Mouse (Mus musculus): ENCODE measurements around the gene Hs6st3.

Hs6st3 gene

DNA sequence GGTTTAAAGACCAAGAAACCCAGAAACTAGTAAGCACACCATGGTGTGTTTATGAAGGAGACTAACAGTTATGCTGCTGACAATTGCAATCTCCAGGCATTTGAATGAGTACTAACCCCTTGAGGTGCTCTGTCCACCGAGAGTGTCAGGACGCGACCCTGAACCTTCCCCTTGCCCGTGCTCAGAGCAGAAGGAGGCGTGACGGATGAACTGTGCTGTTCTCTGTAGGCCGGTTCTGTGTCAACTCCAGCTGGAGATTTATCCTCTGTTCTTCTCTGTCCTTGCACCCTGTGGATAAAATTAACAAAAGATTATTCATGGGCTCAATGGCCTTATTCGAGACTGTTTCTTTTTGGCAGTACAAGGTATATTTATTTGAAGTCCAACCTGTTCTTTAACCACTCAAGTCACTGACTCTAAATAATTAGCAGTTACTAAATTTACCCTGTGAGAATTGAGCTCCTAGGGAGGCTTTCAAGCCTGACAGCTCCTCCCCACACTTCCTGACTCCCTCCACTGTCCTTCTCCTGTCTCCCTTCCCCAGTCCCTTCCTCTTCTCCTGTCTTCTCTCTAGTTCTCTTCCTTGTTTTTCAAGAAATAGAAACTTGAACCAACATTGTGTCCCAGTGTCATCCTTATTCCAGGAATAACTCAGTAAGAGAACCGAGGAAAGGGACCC lies 659.2 kb downstream of the Hs6st3 start:
- DNase-seq (ENCODE audit: low read depth) = no peak

DNA sequence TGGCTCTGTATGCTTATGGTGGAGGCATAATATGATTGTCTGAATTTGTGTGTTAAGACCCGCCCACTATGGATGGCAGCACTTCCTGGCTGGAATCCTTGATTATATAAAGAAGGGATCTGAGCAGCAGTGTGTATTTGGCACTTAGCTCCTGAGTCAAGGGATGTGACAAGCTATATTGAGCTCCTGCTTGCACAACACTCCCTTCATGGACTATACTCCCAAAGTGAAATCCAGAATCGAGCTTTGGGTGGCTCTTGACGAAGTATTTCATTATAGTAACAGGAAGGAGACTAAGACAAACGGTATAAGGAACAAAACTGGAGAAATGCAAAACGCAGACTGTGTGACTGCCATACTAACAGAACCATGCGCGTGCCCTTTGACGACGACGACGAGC lies 660.4 kb downstream of the Hs6st3 start:
- DNase-seq (ENCODE audit: low read depth) = no peak

DNA sequence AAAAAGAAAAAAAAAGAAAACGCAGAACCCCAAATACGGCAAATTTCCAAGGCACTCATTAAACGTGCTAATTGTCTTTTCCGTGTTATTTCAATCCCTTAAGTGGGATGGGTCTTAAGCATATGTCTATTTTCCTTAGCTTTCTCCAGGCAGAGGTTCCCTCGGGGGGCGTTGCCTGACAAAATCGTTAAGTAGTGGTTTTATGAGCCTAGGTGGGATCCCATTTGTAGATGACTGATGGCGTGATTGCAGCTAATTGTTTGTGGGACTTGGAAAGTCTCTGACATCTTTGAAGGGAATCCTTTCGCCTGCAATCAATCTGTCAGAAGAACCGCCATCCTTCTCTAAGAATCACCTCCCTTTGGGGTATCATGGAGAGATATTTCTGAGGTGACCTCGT lies 662.7 kb downstream of the Hs6st3 start:
- no peak for DNase-seq (ENCODE audit: low read depth)

DNA sequence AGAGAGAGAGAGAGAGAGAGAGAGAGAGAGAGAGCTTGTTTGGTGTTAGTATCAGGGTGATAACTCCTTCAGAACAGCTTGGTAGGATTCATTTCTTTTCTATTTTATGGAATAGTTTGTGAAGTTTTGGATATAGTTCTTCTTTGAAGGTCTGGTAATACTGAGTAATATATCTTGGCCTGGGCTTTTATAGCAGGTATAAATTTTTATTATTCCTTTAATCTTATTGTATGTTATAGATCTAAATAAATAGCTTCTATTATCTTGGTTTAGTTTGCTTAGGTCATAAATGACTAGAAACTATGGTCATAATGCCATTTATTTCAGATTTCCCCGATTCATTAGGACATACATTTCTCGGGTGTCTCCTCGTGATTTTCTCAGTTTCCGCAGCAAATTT lies 675.8 kb downstream of the Hs6st3 start:
- no peak for DNase-seq (ENCODE audit: low read depth)

DNA sequence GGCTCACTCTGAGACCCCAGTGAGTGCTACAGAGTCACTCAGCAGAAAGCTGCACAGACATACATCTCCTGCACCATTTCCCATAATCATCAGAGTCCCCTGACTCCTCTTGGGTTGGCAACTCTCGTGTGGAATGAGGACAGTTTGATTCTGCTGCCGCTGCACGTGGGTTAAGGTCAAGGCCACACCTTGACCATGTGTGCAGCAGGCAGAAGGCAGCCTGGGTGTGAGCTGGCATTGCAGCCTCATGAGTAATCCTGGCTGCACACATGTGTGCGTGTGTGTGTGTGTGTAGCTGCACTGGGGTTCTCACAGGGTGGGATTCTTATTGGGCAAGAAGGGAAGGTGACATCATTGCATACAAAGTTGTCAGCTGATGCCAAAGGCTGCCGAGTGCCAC lies 677.5 kb downstream of the Hs6st3 start:
- DNase-seq (ENCODE audit: low read depth) = no peak

DNA sequence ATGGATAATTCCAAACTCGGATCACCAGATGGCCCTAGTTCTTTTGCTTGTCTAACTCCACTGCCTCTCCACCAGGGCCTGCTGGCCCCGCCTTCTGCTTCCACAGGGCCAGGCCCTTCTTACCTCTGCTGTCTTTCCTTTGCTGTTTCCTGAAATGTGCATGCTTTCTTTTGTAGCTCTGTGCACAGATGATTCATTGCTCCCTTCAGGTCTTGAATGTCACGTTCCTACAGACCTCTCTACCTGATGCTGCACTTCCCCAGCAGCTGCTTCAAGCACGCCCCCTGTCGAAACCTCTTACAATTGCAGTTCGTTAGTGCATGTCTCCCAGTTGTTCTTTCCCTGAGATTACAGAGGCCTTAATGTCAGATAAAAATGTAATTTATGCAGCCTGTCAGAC lies 682.4 kb downstream of the Hs6st3 start:
- DNase-seq (ENCODE audit: low read depth) = no peak

DNA sequence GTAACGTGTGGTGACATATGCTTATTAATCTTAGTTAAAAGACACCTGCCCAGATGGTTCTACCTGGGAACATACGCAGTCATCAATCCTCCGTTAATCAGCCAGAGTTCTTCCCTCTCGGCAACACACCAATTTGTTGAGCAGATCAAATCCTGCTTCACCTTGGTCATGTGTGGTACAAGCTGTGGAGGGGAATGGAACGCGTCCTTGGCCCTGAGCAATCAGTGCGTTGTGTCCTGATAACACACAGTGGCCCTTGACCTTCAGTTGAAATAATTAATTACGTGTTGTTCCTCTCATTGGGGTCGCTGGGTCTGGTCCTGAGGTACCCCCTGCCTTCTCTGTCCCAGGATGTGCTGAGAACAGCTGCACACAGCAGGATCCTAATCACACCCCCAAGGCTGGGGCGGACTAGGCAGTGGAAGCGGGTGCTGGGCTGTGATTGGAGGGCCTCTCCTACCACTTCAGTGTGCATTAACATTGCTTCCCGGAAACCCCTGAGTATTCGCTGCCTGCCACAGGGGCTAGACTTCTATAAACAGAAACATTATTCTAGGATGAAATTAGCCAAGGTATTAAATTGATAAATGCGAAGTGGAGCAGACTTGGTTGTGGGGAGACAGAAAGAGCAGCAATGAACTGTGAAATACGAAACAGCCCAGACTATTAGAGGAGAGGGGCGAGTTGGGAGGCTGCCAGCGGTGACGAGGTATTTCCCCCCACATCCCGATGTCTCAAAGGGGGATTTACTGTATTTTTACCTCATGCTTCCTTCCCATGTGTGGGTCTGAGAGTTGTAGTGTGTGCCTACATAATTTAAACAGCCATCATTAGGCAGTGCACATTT lies 693.2 kb downstream of the Hs6st3 start:
- no peak for DNase-seq (ENCODE audit: low read depth)

DNA sequence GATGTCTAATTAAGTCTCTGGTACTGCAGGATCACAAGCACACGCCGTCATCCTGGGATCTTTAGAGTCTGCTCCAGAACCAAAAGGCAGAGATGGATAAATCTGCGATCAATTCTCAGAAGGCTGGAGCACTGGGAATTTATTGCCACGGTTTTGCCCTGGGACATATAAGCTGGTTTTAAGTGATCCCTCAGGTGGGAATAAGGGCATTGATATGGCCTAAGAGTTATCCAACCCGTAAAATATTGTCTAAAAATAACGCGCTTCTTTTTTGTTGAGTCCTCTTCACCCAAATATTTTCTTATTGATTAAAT lies 693.8 kb downstream of the Hs6st3 start:
- DNase-seq (ENCODE audit: low read depth) = no peak

DNA sequence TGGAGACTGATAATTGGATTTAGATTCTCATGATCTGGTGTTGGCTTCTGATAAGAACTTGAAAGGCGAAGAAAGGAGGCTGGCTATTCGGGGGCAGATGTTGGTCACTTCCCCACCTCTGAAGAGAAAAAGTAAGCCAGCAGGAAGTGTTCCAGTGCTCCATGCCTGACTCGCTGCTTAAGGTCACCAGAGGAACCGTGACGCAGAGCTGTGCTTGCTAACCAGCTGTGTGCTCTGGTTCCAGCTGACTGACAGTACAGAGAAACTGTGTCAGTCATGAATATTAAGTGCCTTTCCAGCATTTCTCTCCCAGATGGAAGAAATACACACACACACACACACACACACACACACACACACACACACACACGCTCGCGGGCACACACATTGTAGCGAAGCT lies 694.8 kb downstream of the Hs6st3 start:
- DNase-seq (ENCODE audit: low read depth) = no peak

DNA sequence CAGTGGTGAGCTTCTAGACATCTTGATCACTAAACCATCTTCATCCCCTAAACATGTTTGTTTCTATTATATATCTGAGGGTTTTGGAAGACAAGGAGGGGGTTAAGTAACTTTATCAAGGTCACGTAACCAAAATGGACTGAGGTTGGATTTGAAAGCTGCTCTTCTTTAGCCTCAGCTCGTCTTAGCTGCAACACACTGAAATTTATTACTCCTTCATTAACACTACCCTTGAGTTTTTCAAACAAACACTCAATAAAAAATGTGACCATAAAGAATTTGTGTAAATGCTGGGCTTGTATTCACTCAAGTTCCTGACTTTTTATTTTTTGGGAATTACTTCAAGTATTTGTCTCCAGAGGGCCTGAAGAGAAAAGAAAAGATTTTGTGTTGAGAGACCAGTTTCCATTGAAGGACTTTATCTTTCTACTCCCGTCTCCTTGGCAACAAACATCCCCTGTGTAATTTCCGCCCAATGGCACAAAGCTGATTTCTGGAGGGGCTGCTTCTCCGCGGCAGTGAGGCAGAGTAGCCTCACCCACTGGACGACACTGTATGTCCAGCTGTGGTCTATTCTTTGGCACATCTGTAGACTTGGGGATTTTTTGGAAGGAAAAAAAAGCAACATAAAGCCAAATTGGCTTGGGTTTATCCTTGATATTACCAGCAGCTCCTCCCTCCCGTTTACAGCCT lies 696.0 kb downstream of the Hs6st3 start:
- DNase-seq (ENCODE audit: low read depth) = no peak

DNA sequence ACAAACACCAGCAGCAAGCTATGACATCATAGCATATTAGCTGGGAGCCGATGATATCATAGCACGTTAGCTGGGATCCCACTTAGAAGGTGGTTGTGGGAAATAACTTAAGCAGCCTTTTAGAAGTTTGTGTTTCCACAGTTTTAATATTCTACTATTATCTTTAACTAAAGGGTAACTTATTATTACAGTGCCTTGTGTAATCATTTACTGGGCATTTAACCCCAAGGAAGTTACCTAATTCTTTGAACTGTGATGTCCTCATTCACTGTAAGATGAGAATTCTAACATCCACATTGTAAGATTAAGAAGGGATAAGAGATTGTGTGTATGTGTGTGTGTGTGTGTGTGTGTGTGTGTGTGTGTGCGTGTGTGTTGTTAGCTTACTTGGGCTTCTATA lies 697.9 kb downstream of the Hs6st3 start:
- DNase-seq (ENCODE audit: low read depth) = no peak

DNA sequence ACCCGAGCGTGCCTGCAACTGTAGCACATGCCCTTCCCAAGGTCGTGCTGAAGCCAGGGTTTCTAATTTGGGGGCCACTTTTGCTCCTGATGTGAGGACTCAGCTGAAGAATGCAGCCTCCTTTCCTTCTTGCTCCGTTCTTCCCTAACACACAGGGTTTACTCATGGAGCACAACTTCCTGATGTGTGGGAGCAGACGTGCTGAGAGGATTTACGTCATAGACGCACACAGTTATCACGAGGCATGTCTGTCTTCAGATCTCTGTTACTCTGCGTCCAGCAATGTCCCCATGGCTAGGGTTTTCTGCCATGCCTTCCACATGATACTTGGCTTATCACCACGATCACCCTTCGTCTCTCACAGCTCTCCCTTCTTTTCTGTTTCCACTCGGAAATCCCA lies 709.4 kb downstream of the Hs6st3 start:
- no peak for DNase-seq (ENCODE audit: low read depth)

DNA sequence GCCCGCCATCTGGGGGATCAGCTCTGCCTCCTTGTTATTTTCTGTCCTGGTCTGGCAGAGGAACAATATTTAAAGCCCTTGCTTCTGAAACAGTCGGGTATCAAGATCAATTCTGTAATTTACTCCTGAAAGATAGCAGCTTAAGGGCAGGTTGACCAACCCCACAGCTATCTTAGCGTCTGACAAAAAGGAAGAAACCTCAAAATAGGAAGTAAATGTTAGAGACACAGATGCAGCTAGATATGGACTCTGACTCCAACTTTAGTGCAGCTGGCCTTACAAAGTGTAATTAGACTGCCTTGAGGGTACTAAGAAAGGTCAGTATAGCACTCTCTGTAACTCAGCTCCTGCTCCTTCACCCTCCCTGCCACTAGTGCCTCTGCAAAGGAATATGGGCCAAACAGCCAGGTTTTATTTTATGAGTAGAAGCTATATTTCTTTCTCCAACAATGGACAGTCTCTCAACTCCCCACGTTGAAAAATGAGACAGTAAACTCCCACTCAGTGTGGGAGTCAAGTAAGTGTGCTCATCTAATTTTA lies 710.7 kb downstream of the Hs6st3 start:
- DNase-seq (ENCODE audit: low read depth) = no peak

DNA sequence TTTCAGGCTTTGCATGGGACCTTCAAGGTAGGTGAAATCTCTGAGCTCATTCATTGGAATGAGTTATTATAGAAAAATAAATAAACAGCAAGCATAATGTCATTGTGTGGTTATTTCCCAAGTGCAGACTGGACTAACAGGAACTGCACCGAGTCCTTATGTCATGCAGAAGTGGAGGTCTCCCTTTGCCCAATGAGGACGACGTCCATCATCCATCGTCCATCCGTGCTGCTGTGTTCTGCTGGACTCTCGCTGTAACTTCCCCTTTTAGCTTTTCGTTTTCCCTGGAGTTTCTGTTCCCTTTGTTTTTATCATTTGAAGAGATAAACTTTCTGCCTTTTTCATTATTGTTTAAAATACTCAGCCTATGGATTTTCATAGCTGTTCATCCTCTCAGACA lies 711.2 kb downstream of the Hs6st3 start:
- no peak for DNase-seq (ENCODE audit: low read depth)

DNA sequence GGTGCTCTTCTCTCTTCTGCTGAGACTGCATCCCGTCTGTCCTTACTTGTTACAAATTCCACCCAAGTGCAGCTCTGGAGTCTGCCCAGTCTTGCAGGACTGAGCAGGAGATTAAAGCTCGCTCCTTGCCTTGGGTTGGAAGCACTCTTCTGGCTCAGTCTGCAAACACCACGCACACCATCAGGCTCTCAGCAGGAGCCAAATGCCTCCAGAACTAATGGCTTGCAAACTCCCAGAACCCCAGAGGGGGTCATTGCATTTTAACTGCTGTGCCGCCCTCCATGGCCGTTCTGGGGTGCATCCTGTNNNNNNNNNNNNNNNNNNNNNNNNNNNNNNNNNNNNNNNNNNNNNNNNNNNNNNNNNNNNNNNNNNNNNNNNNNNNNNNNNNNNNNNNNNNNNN lies 714.0 kb downstream of the Hs6st3 start:
- no peak for DNase-seq (ENCODE audit: low read depth)

DNA sequence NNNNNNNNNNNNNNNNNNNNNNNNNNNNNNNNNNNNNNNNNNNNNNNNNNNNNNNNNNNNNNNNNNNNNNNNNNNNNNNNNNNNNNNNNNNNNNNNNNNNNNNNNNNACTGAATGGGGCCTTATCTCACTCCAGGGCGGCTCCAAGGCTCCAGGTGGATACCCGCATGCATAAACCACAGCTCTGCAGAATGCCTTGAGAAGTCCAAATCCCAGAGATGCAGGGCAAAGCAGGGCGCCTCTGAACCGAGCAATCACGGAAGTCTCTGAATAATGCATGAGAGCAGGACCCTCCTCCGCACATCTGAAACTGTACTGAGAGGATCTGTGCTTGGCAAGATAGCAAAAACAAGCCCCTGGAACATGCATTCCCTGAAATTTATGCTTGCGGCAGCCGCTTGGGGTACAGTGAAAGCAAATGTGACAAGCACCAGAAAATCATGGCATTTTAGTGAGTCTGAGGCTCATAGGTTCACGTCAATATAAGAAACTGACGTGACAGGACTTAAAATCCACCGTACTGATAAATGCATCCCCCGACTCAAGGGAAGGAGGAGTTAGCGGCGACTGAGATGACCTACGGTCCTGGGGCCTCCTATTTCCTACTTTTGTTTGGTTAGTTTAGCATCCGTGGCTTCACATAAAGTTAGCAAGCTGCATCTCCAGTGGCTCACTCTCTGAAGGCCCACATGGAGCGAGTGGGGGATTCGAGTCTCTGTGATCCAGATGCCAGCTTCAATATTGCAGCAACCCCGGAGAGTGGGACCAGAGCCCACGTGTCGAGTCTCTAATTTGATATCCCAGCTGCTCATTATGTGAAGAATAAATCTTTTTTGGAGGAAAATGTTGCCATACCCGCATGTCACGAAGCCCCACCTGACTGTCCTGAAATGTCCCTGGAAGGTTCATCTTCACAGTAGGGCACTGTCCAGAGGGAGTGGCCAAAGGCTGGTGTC lies 719.5 kb downstream of the Hs6st3 start:
- DNase-seq (ENCODE audit: low read depth) = no peak

DNA sequence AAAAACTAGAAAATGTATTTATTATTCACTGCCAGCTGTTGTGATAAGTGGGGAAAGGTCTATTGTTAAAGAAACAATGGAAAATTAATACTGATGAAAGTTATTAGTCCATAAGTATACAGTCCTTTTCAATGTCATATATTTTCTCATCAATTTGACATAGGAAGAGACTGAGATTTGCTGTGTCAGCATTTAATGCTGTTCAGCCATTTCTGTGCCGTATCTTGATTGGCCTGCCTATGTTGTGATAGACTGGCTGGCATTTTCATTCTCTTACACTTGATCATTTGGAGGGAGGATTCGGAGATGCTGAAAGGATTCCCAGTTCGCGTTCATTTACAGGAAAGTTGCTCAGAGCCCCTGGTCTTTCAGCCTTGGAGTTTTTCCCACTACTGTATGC lies 735.5 kb downstream of the Hs6st3 start:
- no peak for DNase-seq (ENCODE audit: low read depth)

DNA sequence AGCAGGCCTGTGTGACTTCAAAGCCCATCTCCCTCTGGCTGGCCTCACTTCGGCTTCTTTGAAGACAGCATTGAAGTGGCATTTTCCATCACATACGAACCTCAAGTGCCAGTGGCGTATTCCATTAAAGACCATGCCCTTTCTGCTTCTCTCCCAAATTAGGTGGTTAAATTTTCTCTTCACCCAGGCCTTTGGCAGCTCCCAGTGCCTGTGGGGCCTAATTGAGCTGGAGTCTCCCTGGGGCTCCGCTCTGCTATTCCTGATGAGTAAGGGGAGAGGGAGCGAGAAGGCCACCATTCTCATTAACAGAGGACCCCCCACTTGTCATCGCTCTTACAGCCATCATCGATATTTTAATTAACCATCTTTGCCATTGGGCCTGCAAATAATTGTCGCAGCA lies 754.8 kb downstream of the Hs6st3 start:
- no peak for DNase-seq (ENCODE audit: low read depth)

DNA sequence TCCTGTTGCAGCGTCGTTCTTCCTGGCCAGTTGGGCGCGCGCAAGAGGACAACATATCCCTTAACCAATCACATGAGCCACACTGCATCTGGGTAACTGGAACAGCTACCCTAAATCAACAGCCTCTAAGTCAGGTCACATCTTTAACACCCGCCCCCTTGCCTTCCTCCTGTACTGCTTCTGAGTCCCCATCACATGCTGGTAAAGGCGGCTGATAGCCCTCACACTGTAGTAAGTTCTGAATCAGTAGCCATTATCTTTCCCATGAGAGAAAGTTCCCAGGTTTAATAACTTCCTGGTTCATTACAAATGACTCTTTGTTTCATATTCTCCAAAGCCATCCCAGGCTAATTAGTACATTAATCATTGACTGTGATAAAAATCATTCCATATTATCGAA lies 757.0 kb downstream of the Hs6st3 start:
- DNase-seq (ENCODE audit: low read depth) = no peak

DNA sequence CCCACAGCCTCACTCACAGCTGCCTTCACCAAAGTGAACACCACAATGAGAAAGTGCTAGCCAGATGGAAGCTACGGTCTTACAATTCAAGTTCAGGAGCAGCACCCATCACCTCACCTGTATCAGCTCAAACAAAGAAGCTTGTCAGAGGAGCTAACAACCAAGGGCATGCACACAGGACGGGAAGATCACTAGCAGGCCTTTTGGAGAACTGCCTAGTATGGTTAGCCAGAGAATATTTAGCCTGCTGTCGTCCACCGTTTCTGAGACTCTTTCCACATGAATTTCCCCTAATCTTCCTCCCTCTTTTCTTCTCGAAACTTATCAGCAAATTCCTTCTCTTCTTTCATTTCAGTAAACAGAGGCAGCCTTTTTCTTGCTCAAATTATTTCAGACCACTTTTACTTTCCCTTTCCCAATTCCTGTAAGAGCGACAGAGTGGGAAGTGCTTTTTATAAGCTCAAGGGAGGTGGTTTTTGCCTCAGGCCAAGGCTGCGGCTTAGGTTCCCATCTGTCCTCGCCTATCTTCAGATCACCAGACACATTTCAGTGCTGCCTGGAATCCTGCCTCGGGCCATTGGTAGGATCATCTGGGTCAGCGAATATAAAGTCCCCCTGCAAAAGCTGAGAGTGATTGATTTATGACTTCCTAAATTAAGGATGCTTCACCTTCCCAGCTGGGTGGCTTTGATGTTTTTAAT lies 757.8 kb downstream of the Hs6st3 start:
- no peak for DNase-seq (ENCODE audit: low read depth)

DNA sequence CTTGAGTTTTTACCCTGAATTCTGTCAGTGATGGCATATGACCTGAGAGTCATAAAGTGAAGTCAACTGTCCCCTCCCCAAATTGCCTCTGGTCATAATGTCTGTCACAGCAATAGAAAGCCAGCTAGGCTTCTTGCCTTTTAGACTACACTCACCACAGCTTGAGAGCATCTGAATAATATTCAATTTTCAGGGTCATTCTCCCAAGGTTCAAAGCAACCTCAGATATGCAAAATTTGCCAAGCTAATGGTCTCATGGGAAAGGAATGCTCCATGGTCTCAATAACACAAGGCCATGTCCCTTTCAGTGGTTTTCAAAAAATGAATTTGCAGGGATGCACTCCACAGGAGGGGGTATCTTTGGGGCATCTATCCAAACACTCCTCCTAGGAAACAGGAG lies 764.3 kb downstream of the Hs6st3 start:
- DNase-seq (ENCODE audit: low read depth) = no peak
